Mouse (Mus musculus): Measurements from ENCODE around the gene Map4k2. TPM values are rescaled to one million over a fixed set of nuclear protein-coding genes. Genes with fewer than 3 reads are reported as not detected.
A peak's percentile ranks its signal among the peaks of the same experiment; 100 is the strongest.

Map4k2 gene
- polyA plus RNA-seq, 1 experiment from 2014 or later = 12.4 TPM

- WGBS = 72% methylated on average over 9 of the region's 9 CpGs
These were observed 7.0 kb upstream of the Map4k2 start for GRCm38 (mm10) chr19:6333761-6334595.

GRCm38 (mm10) chr19:6334673-6335457, 6.1 kb upstream of the Map4k2 start, which contains the start of gene Men1:
Gene Men1, plus strand, starts transcription at chr19:6334979.
- Histone ChIP-seq H3K27ac (peak within 1 kb of the TSS; percentile 80), H3K4me1 (replicated peaks; ENCODE audit: control insufficient read depth, insufficient read depth, low read length) (peaks cover 19% of the 10 kb centered on the region), H3K27me3 (ENCODE audit: control insufficient read depth, insufficient read depth, low read length) (no peaks in the 10 kb centered on the region), H3K4me2 (replicated peaks) (peak within 1 kb of the TSS; percentile 88), H3K4me3 (replicated peaks; ENCODE audit: low read length) (peak within 1 kb of the TSS; percentile 67), H3K9ac (peak within 1 kb of the TSS; percentile 82), H3K9me3 (ENCODE audit: control insufficient read depth, low read length) (no peaks in the 10 kb centered on the region), H3K36me3 (replicated peaks; ENCODE audit: control insufficient read depth, insufficient read depth) (peaks cover 32% of the 10 kb centered on the region)
- WGBS = under 1% methylated on average over 41 of the region's 43 CpGs
- DNase-seq (ENCODE audit: low spot score) (peak; percentile 94), ATAC-seq (ENCODE audit: low FRiP score) (peak; percentile 95)

More at GRCm38 (mm10) chr19:6333761-6334595, 7.0 kb upstream of the Map4k2 start:
- Histone ChIP-seq H3K4me3 (replicated peaks; ENCODE audit: low read length) (peak overlapping the region; percentile 67; the same call in 1 of the 2 replicates), H3K4me1 (replicated peaks; ENCODE audit: control insufficient read depth, insufficient read depth, low read length) (peaks cover 19% of the 10 kb centered on the region), H3K9me3 (ENCODE audit: control insufficient read depth, low read length) (no peaks in the 10 kb centered on the region), H3K27me3 (ENCODE audit: control insufficient read depth, insufficient read depth, low read length) (no peaks in the 10 kb centered on the region), H3K9ac (peak overlapping the region; percentile 33; the same call in 1 of the 2 replicates), H3K36me3 (replicated peaks; ENCODE audit: control insufficient read depth, insufficient read depth) (peaks cover 24% of the 10 kb centered on the region), H3K4me2 (replicated peaks) (peak overlapping the region; percentile 88), H3K27ac (peak overlapping the region; percentile 80)
- no peak for DNase-seq (ENCODE audit: low spot score)
- ATAC-seq (ENCODE audit: low FRiP score) = no peak

- WGBS = under 1% methylated on average over 25 of the region's 25 CpGs
- Histone ChIP-seq H3K4me1 (replicated peaks; ENCODE audit: control insufficient read depth, insufficient read depth, low read length) (peaks cover 20% of the 10 kb centered on the region), H3K9me3 (ENCODE audit: control insufficient read depth, low read length) (no peaks in the 10 kb centered on the region), H3K36me3 (replicated peaks; ENCODE audit: control insufficient read depth, insufficient read depth) (peaks cover 38% of the 10 kb centered on the region), H3K4me3 (replicated peaks; ENCODE audit: low read length) (peak overlapping the region; percentile 67), H3K9ac (peak overlapping the region; percentile 82), H3K27ac (peak overlapping the region; percentile 72), H3K27me3 (ENCODE audit: control insufficient read depth, insufficient read depth, low read length) (no peaks in the 10 kb centered on the region), H3K4me2 (replicated peaks) (peak overlapping the region; percentile 88)
- no peak for DNase-seq (ENCODE audit: low spot score)
- ATAC-seq (ENCODE audit: low FRiP score) = 0 out of 2 replicates have a peak, but pooled peaks have one; percentile 1
These were observed 5.5 kb upstream of the Map4k2 start for GRCm38 (mm10) chr19:6335458-6335827.

GRCm38 (mm10) chr19:6336920-6337319, 4.0 kb upstream of the Map4k2 start:
- ATAC-seq (ENCODE audit: low FRiP score) = no peak
- no peak for DNase-seq (ENCODE audit: low spot score)
- Histone ChIP-seq H3K9me3 (ENCODE audit: control insufficient read depth, low read length) (no peaks in the 10 kb centered on the region), H3K9ac (0 out of 2 replicates have a peak overlapping the region, but pooled peaks have one; percentile 82), H3K4me3 (replicated peaks; ENCODE audit: low read length) (peak overlapping the region; percentile 67), H3K36me3 (replicated peaks; ENCODE audit: control insufficient read depth, insufficient read depth) (peaks cover 39% of the 10 kb centered on the region), H3K4me1 (replicated peaks; ENCODE audit: control insufficient read depth, insufficient read depth, low read length) (peaks cover 27% of the 10 kb centered on the region), H3K27me3 (ENCODE audit: control insufficient read depth, insufficient read depth, low read length) (no peaks in the 10 kb centered on the region), H3K4me2 (replicated peaks) (peak overlapping the region; percentile 88), H3K27ac (no peak overlapping the region)
- 93% methylated on average over 10 of the region's 10 CpGs for WGBS

GRCm38 (mm10) chr19:6338171-6338570, 2.8 kb upstream of the Map4k2 start:
- DNase-seq (ENCODE audit: low spot score) (no peak), ATAC-seq (ENCODE audit: low FRiP score) (no peak)
- H3K27ac ChIP-seq = no peak overlapping the region
- H3K36me3 ChIP-seq (replicated peaks; ENCODE audit: control insufficient read depth, insufficient read depth) = peaks cover 48% of the 10 kb centered on the region
- 98% methylated on average over 7 of the region's 7 CpGs for WGBS
- H3K27me3 ChIP-seq (ENCODE audit: control insufficient read depth, insufficient read depth, low read length) = no peaks in the 10 kb centered on the region
- peaks cover 26% of the 10 kb centered on the region for H3K4me1 ChIP-seq (replicated peaks; ENCODE audit: control insufficient read depth, insufficient read depth, low read length)
- no peak overlapping the region for H3K4me3 ChIP-seq (replicated peaks; ENCODE audit: low read length)
- no peaks in the 10 kb centered on the region for H3K9me3 ChIP-seq (ENCODE audit: control insufficient read depth, low read length)
- no peak overlapping the region for H3K9ac ChIP-seq
- H3K4me2 ChIP-seq (replicated peaks) = no peak overlapping the region

- no peak for ATAC-seq (ENCODE audit: low FRiP score)
- no peak overlapping the region for H3K9ac ChIP-seq
- no peaks in the 10 kb centered on the region for H3K27me3 ChIP-seq (ENCODE audit: control insufficient read depth, insufficient read depth, low read length)
- no peak overlapping the region for H3K27ac ChIP-seq
- no peak overlapping the region for H3K4me2 ChIP-seq (replicated peaks)
- H3K4me1 ChIP-seq (replicated peaks; ENCODE audit: control insufficient read depth, insufficient read depth, low read length) = peaks cover 26% of the 10 kb centered on the region
- no peak for DNase-seq (ENCODE audit: low spot score)
- WGBS = 93% methylated on average over 11 of the region's 11 CpGs
- no peak overlapping the region for H3K4me3 ChIP-seq (replicated peaks; ENCODE audit: low read length)
- no peaks in the 10 kb centered on the region for H3K9me3 ChIP-seq (ENCODE audit: control insufficient read depth, low read length)
- H3K36me3 ChIP-seq (replicated peaks; ENCODE audit: control insufficient read depth, insufficient read depth) = peaks cover 51% of the 10 kb centered on the region
These were observed 2.2 kb upstream of the Map4k2 start for GRCm38 (mm10) chr19:6338716-6339115.

GRCm38 (mm10) chr19:6339191-6339590, 1.7 kb upstream of the Map4k2 start:
- Histone ChIP-seq H3K9ac (no peak overlapping the region), H3K36me3 (replicated peaks; ENCODE audit: control insufficient read depth, insufficient read depth) (peaks cover 56% of the 10 kb centered on the region), H3K4me3 (replicated peaks; ENCODE audit: low read length) (no peak overlapping the region), H3K4me2 (replicated peaks) (no peak overlapping the region), H3K9me3 (ENCODE audit: control insufficient read depth, low read length) (no peaks in the 10 kb centered on the region), H3K27ac (no peak overlapping the region), H3K27me3 (ENCODE audit: control insufficient read depth, insufficient read depth, low read length) (no peaks in the 10 kb centered on the region), H3K4me1 (replicated peaks; ENCODE audit: control insufficient read depth, insufficient read depth, low read length) (peaks cover 26% of the 10 kb centered on the region)
- 97% methylated on average over 6 of the region's 6 CpGs for WGBS
- no peak for ATAC-seq (ENCODE audit: low FRiP score)
- no peak for DNase-seq (ENCODE audit: low spot score)

GRCm38 (mm10) chr19:6339890-6340504, 938 bp upstream of the Map4k2 start:
- 66% methylated on average over 15 of the region's 15 CpGs for WGBS
- no peaks in the 10 kb centered on the region for H3K27me3 ChIP-seq (ENCODE audit: control insufficient read depth, insufficient read depth, low read length)
- no peak overlapping the region for H3K4me3 ChIP-seq (replicated peaks; ENCODE audit: low read length)
- DNase-seq (ENCODE audit: low spot score) (no peak), ATAC-seq (ENCODE audit: low FRiP score) (no peak)
- H3K36me3 ChIP-seq (replicated peaks; ENCODE audit: control insufficient read depth, insufficient read depth) = peaks cover 64% of the 10 kb centered on the region
- H3K9ac ChIP-seq = no peak overlapping the region
- no peak overlapping the region for H3K27ac ChIP-seq
- H3K4me1 ChIP-seq (replicated peaks; ENCODE audit: control insufficient read depth, insufficient read depth, low read length) = peaks cover 26% of the 10 kb centered on the region
- H3K4me2 ChIP-seq (replicated peaks) = peak overlapping the region; percentile 83
- no peaks in the 10 kb centered on the region for H3K9me3 ChIP-seq (ENCODE audit: control insufficient read depth, low read length)

Data from hindbrain, embryonic 14.5 days (tissue).